In the genomic region with DNA sequence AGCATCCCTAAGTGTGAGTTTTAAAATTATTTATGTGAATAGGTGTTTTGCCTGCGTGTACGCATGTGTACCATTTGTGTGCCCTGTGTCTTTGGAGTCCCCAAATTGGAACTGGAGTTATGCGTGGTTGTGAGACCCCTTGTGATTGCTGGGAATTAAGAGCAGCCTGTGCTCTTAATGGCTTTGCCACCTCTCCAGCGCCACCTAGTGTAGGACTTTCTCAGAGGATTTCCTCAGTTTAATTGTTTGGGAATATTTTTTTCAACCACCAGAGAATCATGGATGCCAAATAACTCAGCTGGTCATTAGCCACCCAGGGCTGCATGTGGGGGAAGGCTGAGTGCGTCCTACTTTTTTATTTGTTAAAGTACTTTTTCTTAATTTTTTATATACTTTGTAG, we compare ENCODE assay signal across 9 mouse cellular contexts.
DNase-seq lines count a peak whose midpoint lies in the region; ATAC-seq and TF ChIP-seq lines count a peak whose summit lies in the region.
"Had no signal": no experiment of that assay in that cellular context is flagged by ENCODE, and none has a peak within 500 bp of the region (broad histone marks: within the 10 kb centered on the region; RNA-seq: fewer than 3 reads in every experiment).

No protein-coding gene starts in this region.

- intact Hi-C loops in gastrocnemius, adult 2 months (cut with DNase I), result loop anchor here (1.0 to 10.0 kb wide), 2 partner anchors 87 to 139 kb away; no protein-coding TSS in a partner anchor
- intact Hi-C loops in heart, postnatal 14 days (cut with DNase I), result loop anchor here (10.0 kb wide), 2 partner anchors 89 to 139 kb away; no protein-coding TSS in a partner anchor

- H3K4me3 ChIP-seq in gastrocnemius, adult 2 months, result no peak overlapping the region
- H3K4me3 ChIP-seq in spleen, adult 2 months (ENCODE audit: extremely low read depth, insufficient read depth, insufficient read length), result no peak overlapping the region
- H3K4me3 ChIP-seq in limb, embryonic 11.5 days (ENCODE audit: low read depth, low read length), result no peak overlapping the region
- H3K4me3 ChIP-seq: heart, embryonic 15.5 days had no signal

- no peak overlapping the region for H3K27ac ChIP-seq in gastrocnemius, adult 2 months
- H3K27ac ChIP-seq in spleen, adult 2 months (ENCODE audit: insufficient read depth, low read length), result no peak overlapping the region
- H3K27ac ChIP-seq in limb, embryonic 11.5 days (replicated peaks; ENCODE audit: low read depth, low read length), result no peak overlapping the region
- H3K27ac ChIP-seq: heart, embryonic 15.5 days had no signal

- H3K4me2 ChIP-seq in limb, embryonic 11.5 days (ENCODE audit: low read depth, severe bottlenecking), result no peak overlapping the region
- H3K4me2 ChIP-seq: heart, embryonic 15.5 days had no signal

- TF ChIP-seq POLR2A in spleen, adult 2 months (IDR thresholded peaks at IDR 0.05; ENCODE audit: low read depth, low read length), result no peak

- no peak for ATAC-seq in limb, embryonic 11.5 days (ENCODE audit: insufficient number of reproducible peaks, low FRiP score, low TSS enrichment, low read depth)

- 44% methylated on average over 5 of the region's 5 CpGs for whole genome bisulfite sequencing in spleen, adult 2 months
- 51% methylated on average over 5 of the region's 5 CpGs for WGBS in limb, embryonic 11.5 days

- H3K27me3 ChIP-seq in spleen, adult 2 months (ENCODE audit: control insufficient read depth, insufficient read depth, low read length), result 0 out of 2 replicates have a peak, but pooled peaks cover 2% of the 10 kb centered on the region
- H3K27me3 ChIP-seq in limb, embryonic 11.5 days (ENCODE audit: control insufficient read depth, insufficient read depth, low read length), result no peaks in the 10 kb centered on the region
- H3K27me3 ChIP-seq in splenic B cell, adult 2 months (ENCODE audit: control insufficient read depth, insufficient read depth, low read length, poor library complexity, severe bottlenecking), result no peaks in the 10 kb centered on the region
- H3K27me3 ChIP-seq: heart, embryonic 15.5 days had no signal

- peak; percentile 76 for TF ChIP-seq CTCF in gastrocnemius, adult 2 months (IDR thresholded peaks at IDR 0.05)
- peak; percentile 53; the same call in 1 of the 2 replicates for TF ChIP-seq CTCF in spleen, adult 2 months (IDR thresholded peaks at IDR 0.05; ENCODE audit: extremely low read depth, insufficient read depth, insufficient read length, insufficient replicate concordance)

- H3K9ac ChIP-seq in limb, embryonic 11.5 days (ENCODE audit: low read length), result no peak overlapping the region
- H3K9ac ChIP-seq: heart, embryonic 15.5 days had no signal

- no peaks in the 10 kb centered on the region for H3K9me3 ChIP-seq in limb, embryonic 11.5 days (ENCODE audit: control insufficient read depth, low read length)
- H3K9me3 ChIP-seq: heart, embryonic 15.5 days had no signal

- no peaks in the 10 kb centered on the region for H3K4me1 ChIP-seq in spleen, adult 2 months (ENCODE audit: control insufficient read depth, insufficient read depth, insufficient read length)
- no peaks in the 10 kb centered on the region; the same call in 1 of the 2 replicates for H3K4me1 ChIP-seq in limb, embryonic 11.5 days (ENCODE audit: control insufficient read depth, insufficient read depth, low read length)

- no peaks in the 10 kb centered on the region for H3K36me3 ChIP-seq in spleen, adult 2 months (ENCODE audit: control insufficient read depth, insufficient read depth, low read length)
- no peaks in the 10 kb centered on the region for H3K36me3 ChIP-seq in limb, embryonic 11.5 days (ENCODE audit: control insufficient read depth, insufficient read depth, low read length)
- no peaks in the 10 kb centered on the region; the same call in 1 of the 2 replicates for H3K36me3 ChIP-seq in splenic B cell, adult 2 months (ENCODE audit: control insufficient read depth, insufficient read depth, low read length, poor library complexity, severe bottlenecking)
- H3K36me3 ChIP-seq: heart, embryonic 15.5 days had no signal

- peak; percentile 48 for DNase-seq in gastrocnemius, adult 2 months
- DNase-seq in gastrocnemius, postnatal 25 days, result no peak
- DNase-seq in spleen, adult 2 months (ENCODE audit: low read depth in 1 of 2, low spot score in 2 of 2), result peak; percentile 8 to 47
- DNase-seq in spleen, adult 12 weeks (ENCODE audit: low spot score), result no peak
- DNase-seq in c-Kit-positive CD71-positive TER-119-positive erythroid progenitor cells, embryonic 14.5 days (ENCODE audit: low spot score), result peak; percentile 2
- DNase-seq in heart, postnatal 14 days, result peak; percentile 57 to 80
- peak; percentile 75 for DNase-seq in limb, embryonic 11.5 days (ENCODE audit: low spot score)
- DNase-seq in splenic B cell, adult 2 months (ENCODE audit: low read depth, low spot score), result peak; percentile 71

Comparison
In these comparisons a context has a peak if more than half of its experiments do, and no peak if none do; other contexts are left out.
1. DNase-seq: peak in gastrocnemius, adult 2 months (single experiment), spleen, adult 2 months (2 of 2), c-Kit-positive CD71-positive TER-119-positive erythroid progenitor cells, embryonic 14.5 days (single experiment), heart, postnatal 14 days (2 of 2), limb, embryonic 11.5 days (single experiment) and splenic B cell, adult 2 months (single experiment); none in gastrocnemius, postnatal 25 days (single experiment) and spleen, adult 12 weeks (single experiment).